Mouse (Mus musculus): ENCODE results near the gene Heatr1.
"Not testable (repeated sequence)": the region's sequence is repeated elsewhere in the genome, so short reads cannot be mapped to it uniquely, and the experiment has no call there.

Heatr1 gene

GRCm38 (mm10) chr13:12454686-12455390 is 60.0 kb downstream of the Heatr1 start:
- peak in 1 of 2 experiments; percentile 29 for DNase-seq

- peak; percentile 67 to 70 for DNase-seq
Measured at GRCm38 (mm10) chr13:12456711-12457110, 61.9 kb downstream of the Heatr1 start.

- DNase-seq: peak; percentile 63 to 72
Measured at GRCm38 (mm10) chr13:12460443-12460842, 65.6 kb downstream of the Heatr1 start.

GRCm38 (mm10) chr13:12460881-12461729 is 66.3 kb downstream of the Heatr1 start:
- DNase-seq: peak; percentile 93 to 95

- DNase-seq: no peak
Measured at GRCm38 (mm10) chr13:12461730-12462119, 66.9 kb downstream of the Heatr1 start.

GRCm38 (mm10) chr13:12462623-12463022 is 67.8 kb downstream of the Heatr1 start:
- no peak for DNase-seq

GRCm38 (mm10) chr13:12464159-12464558 is 69.3 kb downstream of the Heatr1 start:
- DNase-seq: not testable (repeated sequence)

- no peak for DNase-seq
Measured at GRCm38 (mm10) chr13:12464844-12465243, 70.0 kb downstream of the Heatr1 start, which contains the start of gene Lgals8. Gene Lgals8, minus strand, starts transcription at chr13:12464944.

GRCm38 (mm10) chr13:12468488-12468887 is 73.7 kb downstream of the Heatr1 start:
- no peak for DNase-seq

GRCm38 (mm10) chr13:12473724-12474378 is 79.0 kb downstream of the Heatr1 start:
- peak; percentile 51 to 70 for DNase-seq

- DNase-seq: no peak
Measured at GRCm38 (mm10) chr13:12475239-12475638, 80.4 kb downstream of the Heatr1 start.

GRCm38 (mm10) chr13:12476886-12477285 is 82.1 kb downstream of the Heatr1 start:
- DNase-seq: peak in 1 of 2 experiments; percentile 44

- peak; percentile 86 to 90 for DNase-seq
Measured at GRCm38 (mm10) chr13:12478301-12478700, 83.5 kb downstream of the Heatr1 start.

GRCm38 (mm10) chr13:12479802-12480201 is 85.0 kb downstream of the Heatr1 start:
- DNase-seq: no peak

GRCm38 (mm10) chr13:12485197-12485596 is 90.4 kb downstream of the Heatr1 start:
- no peak for DNase-seq

GRCm38 (mm10) chr13:12485640-12486039 is 90.8 kb downstream of the Heatr1 start:
- DNase-seq: no peak

Data from kidney, adult 8-10 months (tissue).